Mouse (Mus musculus) megakaryocyte, embryonic 14.5 days (primary cell): ENCODE results near the gene Arpc2. TPM values are rescaled to one million over a fixed set of nuclear protein-coding genes. Genes with fewer than 3 reads are reported as not detected.

Experiments used
- H3K27me3 ChIP-seq: replicated peaks from 2 replicates; pipeline ENCODE3; 2012; ENCODE audit warnings: inconsistent platforms
- H3K36me3 ChIP-seq: replicated peaks from 2 replicates; pipeline ENCODE3; 2012; ENCODE audit warnings: low read length, inconsistent platforms, mixed read lengths
- H3K4me1 ChIP-seq: 2 replicates; pipeline ENCODE4 v1.6.1; 2012; ENCODE audit warnings: inconsistent platforms
- H3K4me3 ChIP-seq: replicated peaks from 2 replicates; pipeline ENCODE3; 2012; ENCODE audit warnings: moderate library complexity, mild to moderate bottlenecking, inconsistent platforms
- H3K9me3 ChIP-seq: 2 replicates; pipeline ENCODE4 v1.6.1; 2012; ENCODE audit warnings: inconsistent platforms
- FLI1 ChIP-seq: IDR thresholded peaks from 2 replicates; pipeline ENCODE4 v1.6.1; 2012; ENCODE audit warnings: low read length, inconsistent platforms, mixed read lengths
- GATA1 ChIP-seq: IDR thresholded peaks from 3 replicates; pipeline ENCODE4 v1.6.1; 2012; ENCODE audit warnings: mixed read lengths, low read length, inconsistent platforms, borderline replicate concordance
- polyA plus RNA-seq: library from polyadenylated mRNA; stranded (reverse); fragments of >175 nt; gene quantifications from 2 replicates; pipeline ENCODE4 v1.2.3, GENCODE M21; 2012; ENCODE audit warnings: low replicate concordance; ENCODE audit not compliant: insufficient read depth

Gene Arpc2
- polyA plus RNA-seq, 1 experiment: 817 TPM

DNA sequence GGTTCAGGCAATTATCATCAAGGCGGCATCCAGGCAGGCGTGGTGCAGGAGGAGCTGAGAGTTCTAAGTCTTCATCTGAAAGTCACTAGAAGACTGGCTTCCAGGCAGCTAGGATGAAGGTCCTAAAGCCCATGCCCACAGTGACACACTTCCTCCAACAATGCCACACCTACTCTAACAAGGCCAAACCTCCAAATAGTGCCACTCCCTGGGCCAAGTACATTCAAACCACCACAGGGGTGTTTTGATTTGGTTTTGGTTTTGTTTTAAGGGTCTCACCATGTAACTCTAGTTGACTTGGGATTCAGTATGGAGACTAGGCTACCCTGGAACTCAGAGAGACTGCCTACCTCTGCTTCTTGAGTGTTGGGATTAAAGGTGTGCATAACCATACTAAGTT, 69.6 kb downstream of the Arpc2 start, which contains the start of gene Tmbim1:
TSS of gene Tmbim1 (minus strand) at position 101 of the 400 bp plus-strand sequence.
- Histone ChIP-seq H3K4me1 (peaks cover 77% of the 10 kb centered on the region), H3K4me3 (peak within 1 kb of the TSS; percentile 96)

DNA sequence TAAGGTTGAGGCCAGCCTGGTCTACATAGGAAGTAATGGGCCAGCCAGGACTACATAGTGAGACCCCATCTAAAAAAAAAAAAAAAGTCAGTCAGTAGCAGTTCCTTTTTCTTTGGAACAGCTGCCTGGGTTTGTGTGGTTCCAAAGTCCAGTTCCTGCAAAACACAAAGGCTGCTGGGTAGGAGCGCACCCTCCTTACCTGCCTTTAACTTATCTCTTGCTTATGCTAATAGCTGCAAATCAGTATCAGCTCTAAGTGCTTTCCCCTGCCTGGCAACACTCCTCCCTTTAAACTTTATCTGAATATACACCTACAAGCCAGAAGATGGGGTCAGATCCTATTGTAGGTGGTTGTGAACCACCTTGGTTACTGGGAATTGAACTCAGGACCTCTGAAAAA, 71.3 kb downstream of the Arpc2 start:
- H3K27me3 ChIP-seq: no peaks in the 10 kb centered on the region
- H3K4me1 ChIP-seq: peaks cover 68% of the 10 kb centered on the region
- H3K4me3 ChIP-seq: no peak overlapping the region
- H3K9me3 ChIP-seq: peaks cover 5% of the 10 kb centered on the region
- TF ChIP-seq FLI1 (no peak), GATA1 (no peak)
- peaks cover 14% of the 10 kb centered on the region for H3K36me3 ChIP-seq

More for the DNA sequence above, 69.6 kb downstream of the Arpc2 start, which contains the start of gene Tmbim1:
- H3K9me3 ChIP-seq: peaks cover 5% of the 10 kb centered on the region
- H3K36me3 ChIP-seq: peaks cover 30% of the 10 kb centered on the region
- H3K27me3 ChIP-seq: no peaks in the 10 kb centered on the region
- TF ChIP-seq FLI1 (no peak), GATA1 (no peak)

DNA sequence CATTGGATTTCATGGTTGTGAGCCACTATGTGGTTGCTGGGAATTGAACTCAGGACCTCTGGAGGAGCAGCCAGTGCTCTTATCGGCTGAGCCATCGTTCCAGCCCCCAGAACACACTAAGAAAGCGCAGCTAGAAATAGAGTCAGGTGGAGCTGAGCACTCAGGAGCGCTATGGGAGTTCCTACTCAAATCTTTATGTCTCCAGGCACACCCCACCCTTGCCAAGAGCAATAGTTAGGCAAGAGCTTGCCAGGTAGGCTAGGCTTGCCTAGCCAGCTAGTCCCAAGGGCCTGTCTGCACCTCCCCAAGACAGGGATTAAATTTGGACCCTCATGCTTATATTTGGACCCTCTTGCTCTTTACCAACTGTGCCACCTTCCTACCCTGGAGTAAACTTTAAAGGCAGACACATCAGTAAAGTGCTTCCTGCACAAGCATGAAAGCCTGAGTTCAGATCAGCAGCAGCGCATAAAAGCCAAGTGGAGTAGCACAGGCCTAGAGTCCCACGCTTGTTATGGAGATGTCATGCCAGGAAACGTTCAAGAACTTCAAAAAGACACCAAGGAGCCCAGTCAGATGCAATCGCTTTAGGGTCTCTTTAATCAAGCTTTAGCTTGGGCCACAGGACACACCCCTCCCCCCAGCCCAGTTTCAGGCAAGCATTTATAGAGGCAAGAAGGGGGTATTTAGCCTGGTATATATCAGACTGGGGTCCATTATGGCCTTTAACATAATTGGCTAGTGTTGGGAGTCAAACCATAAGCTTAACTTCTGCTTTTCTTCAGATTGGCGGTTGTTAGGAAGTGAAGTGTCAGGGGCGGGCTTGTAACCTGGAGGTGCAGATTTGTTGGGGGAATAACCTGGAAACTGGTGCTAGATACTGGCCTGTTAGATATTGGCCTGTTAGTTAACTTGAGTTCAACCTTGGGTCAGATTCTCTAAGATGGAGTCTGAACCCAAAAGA, 72.4 kb downstream of the Arpc2 start:
- H3K36me3 ChIP-seq: peaks cover 8% of the 10 kb centered on the region
- peaks cover 68% of the 10 kb centered on the region for H3K4me1 ChIP-seq
- H3K4me3 ChIP-seq: no peak overlapping the region
- no peaks in the 10 kb centered on the region for H3K27me3 ChIP-seq
- H3K9me3 ChIP-seq: peaks cover 5% of the 10 kb centered on the region
- no peak for TF ChIP-seq FLI1
- TF ChIP-seq GATA1: no peak

DNA sequence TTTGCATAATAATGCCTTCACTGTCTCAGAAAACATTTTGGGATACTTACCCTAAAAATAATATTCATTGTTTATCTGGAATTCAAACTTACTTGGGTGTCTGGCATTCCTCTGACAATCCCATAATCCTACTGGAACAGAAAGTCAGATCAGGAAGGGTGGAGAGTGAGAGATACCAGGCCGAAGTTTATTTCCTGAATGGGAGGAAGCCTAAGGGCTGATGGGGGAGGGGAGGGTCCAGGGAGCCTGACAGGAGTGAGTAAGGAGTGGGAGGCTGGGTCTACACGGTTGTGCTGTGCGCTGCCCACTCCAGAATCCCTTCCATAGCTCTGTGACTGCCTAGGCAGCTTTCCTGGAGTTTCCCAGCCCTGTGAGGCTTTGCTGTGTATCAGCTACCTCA, 73.9 kb downstream of the Arpc2 start:
- H3K9me3 ChIP-seq: peaks cover 5% of the 10 kb centered on the region
- TF ChIP-seq FLI1 (no peak), GATA1 (no peak)
- peaks cover under 1% of the 10 kb centered on the region for H3K27me3 ChIP-seq
- H3K36me3 ChIP-seq: peaks cover 8% of the 10 kb centered on the region
- H3K4me1 ChIP-seq: peaks cover 70% of the 10 kb centered on the region
- H3K4me3 ChIP-seq: peak overlapping the region; percentile 76

DNA sequence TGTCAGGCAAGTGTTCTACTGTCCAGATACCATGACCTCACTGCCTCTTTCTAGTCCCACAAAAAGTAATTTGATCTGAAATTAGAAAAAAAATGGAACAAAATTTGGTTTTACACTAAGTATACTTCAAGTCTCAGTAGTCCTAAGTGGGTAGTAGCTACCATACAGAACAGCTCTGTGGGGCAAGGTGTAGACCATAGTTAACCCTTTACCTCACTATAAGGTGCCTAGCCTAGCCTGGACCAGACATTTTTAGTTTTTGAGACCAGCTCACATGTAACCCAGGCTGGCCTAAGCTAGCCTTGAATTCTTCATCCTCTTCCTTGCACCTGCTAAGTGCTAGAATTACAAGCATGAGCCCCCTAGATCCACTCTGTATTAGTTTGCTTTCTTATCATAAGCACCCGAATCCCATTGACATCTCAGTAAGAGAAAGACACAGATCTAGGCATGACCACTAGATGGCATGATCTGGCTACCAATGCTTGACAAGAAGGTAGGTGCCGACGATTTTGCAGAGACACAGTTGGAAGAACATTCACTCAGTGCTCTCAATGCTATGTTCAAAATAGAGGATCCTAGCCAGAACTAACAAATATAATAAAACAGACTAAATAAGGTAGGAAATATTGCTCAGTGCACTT, 77.3 kb downstream of the Arpc2 start:
- Histone ChIP-seq H3K4me3 (peak overlapping the region; percentile 35), H3K36me3 (no peaks in the 10 kb centered on the region), H3K4me1 (peaks cover 69% of the 10 kb centered on the region), H3K9me3 (no peaks in the 10 kb centered on the region), H3K27me3 (peaks cover 2% of the 10 kb centered on the region)
- TF ChIP-seq GATA1 (no peak), FLI1 (no peak)

DNA sequence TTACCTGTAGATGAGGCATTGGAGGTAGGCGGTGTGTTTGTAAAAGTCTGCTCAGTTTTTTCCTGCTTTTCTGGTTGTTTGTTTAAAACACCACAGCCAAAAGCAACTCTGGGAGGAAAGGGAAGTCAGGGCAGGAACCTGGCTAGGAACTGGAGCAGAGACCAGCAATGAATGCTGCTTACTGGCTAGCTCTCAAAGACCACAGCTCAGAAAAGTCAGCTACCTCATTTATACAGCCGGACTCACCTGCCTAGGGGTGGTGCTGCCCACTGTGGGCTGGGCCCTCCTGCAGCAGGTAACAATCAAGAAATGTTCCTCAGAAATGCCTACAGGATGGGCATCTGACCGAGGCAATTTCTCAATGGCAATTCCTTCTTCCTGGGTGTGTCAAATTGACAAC, 78.9 kb downstream of the Arpc2 start:
- Histone ChIP-seq H3K36me3 (no peaks in the 10 kb centered on the region), H3K27me3 (peaks cover 2% of the 10 kb centered on the region), H3K4me1 (peaks cover 53% of the 10 kb centered on the region), H3K4me3 (no peak overlapping the region), H3K9me3 (no peaks in the 10 kb centered on the region)
- TF ChIP-seq FLI1: no peak
- TF ChIP-seq GATA1: no peak

DNA sequence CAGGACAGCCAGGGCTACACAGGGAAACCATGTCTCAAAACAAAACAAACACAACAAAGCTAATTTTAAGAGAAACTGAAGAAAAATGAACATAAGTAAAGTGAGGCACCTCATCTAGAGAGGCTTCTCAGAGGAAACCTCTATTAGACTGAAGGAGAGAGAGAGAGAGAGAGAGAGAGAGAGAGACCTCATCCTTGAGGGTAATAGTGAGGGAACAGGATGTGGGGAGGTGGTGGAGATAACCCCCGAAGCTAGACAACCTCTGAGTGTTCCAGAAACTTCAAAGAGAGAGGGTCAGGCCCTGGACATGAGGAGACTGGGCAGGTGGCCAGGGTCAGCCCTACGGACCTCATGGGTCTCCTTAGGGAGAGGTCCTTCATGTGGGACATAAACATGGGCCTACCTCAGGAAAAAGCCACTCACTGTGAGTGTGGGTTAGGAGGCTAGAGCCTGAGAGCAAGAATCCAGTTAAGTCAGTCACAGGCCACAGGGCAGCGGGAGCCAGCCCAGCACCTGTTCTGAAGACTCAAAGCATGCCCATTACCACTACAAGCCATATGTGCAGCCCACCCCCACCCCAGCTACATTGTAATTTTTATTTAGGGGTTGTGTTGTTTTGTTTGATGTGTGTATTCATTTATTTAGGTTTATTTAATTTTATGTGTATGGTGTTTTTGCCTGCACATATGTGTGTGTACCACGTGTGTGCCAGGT, 80.4 kb downstream of the Arpc2 start:
- Histone ChIP-seq H3K36me3 (no peaks in the 10 kb centered on the region), H3K4me1 (peaks cover 45% of the 10 kb centered on the region), H3K27me3 (peaks cover 5% of the 10 kb centered on the region), H3K4me3 (no peak overlapping the region), H3K9me3 (peaks cover 4% of the 10 kb centered on the region)
- TF ChIP-seq FLI1 (no peak), GATA1 (no peak)

Other genes with a start within 250 kb of the Arpc2 start
- 13.2 and 21.9 TPM in 2 replicates for gene Tns1, start 111.6 kb upstream of the Arpc2 start, polyA plus RNA-seq
- gene Rufy4, start 110.5 kb upstream of the Arpc2 start, polyA plus RNA-seq: 0.41 TPM in 1 of 2 replicates, not detected in the other
- gene Cxcr2, start 82.1 kb upstream of the Arpc2 start, polyA plus RNA-seq: 0.70 TPM in 1 of 2 replicates, not detected in the other
- gene Cxcr1, start 41.5 kb upstream of the Arpc2 start, polyA plus RNA-seq: not detected in 2 replicates
- 0.28 TPM in 1 of 2 replicates, not detected in the other for gene Gpbar1, start 42.5 kb downstream of the Arpc2 start, polyA plus RNA-seq
- gene Aamp, start 48.7 kb downstream of the Arpc2 start, polyA plus RNA-seq: 180 and 228 TPM in 2 replicates
- 113 and 116 TPM in 2 replicates for gene Pnkd, start 48.8 kb downstream of the Arpc2 start, polyA plus RNA-seq
- gene Tmbim1, start 69.5 kb downstream of the Arpc2 start, polyA plus RNA-seq: 128 and 140 TPM in 2 replicates
- gene Catip, start 126.0 kb downstream of the Arpc2 start, polyA plus RNA-seq: 0.59 TPM in 1 of 2 replicates, not detected in the other
- gene Slc11a1, start 139.1 kb downstream of the Arpc2 start, polyA plus RNA-seq: 6.3 and 57.9 TPM in 2 replicates
- gene Ctdsp1, start 155.4 kb downstream of the Arpc2 start, polyA plus RNA-seq: 33.8 and 117 TPM in 2 replicates
- gene Vil1, start 173.3 kb downstream of the Arpc2 start, polyA plus RNA-seq: not detected in 2 replicates